Mouse (Mus musculus) urinary bladder, adult 18-20 months (tissue): ENCODE data around the gene Slc22a30.
"Not testable (repeated sequence)": the region's sequence is repeated elsewhere in the genome, so short reads cannot be mapped to it uniquely, and the experiment has no call there.

Source experiments
- DNase-seq, 2 experiments: peaks; one replicate each; pipeline ENCODE4 v3.0.0; 2022; ENCODE audit warnings: low spot score in 2 of 2, mixed read lengths in 2 of 2

Gene Slc22a30

GRCm38 (mm10) chr19:8405011-8405410 is at the start of gene Slc22a30:
Gene Slc22a30, minus strand, starts transcription at chr19:8405111.
- DNase-seq: not testable (repeated sequence)

GRCm38 (mm10) chr19:8448321-8448720 is 43.4 kb upstream of the Slc22a30 start:
- no peak for DNase-seq

- no peak for DNase-seq
Observed at GRCm38 (mm10) chr19:8447516-8447915, 42.6 kb upstream of the Slc22a30 start.

- DNase-seq: no peak
Observed at GRCm38 (mm10) chr19:8431051-8431662, 26.2 kb upstream of the Slc22a30 start.

GRCm38 (mm10) chr19:8407290-8408021 is 2.5 kb upstream of the Slc22a30 start:
- DNase-seq: not testable (repeated sequence)
